Mouse (Mus musculus): ENCODE measurements at regions not wholly inside any gene's neighbourhood (a gene's known extent, or its start where the extent isn't known, plus 50 kb on each side); places are given as distances from the start of the nearest gene placed in this dataset.
A peak's percentile ranks its signal among the peaks of the same experiment; 100 is the strongest.

- DNase-seq: no peak
Observed at GRCm38 (mm10) chr3:35365431-35365830, 388.5 kb upstream of the Atp11b start.

- no peak for DNase-seq
Observed at GRCm38 (mm10) chr3:35372276-35372675, 381.6 kb upstream of the Atp11b start.

GRCm38 (mm10) chr3:35387386-35387785, 366.5 kb upstream of the Atp11b start:
- DNase-seq: no peak

GRCm38 (mm10) chr3:35392657-35393056, 361.2 kb upstream of the Atp11b start:
- DNase-seq: no peak

- DNase-seq: no peak
Observed at GRCm38 (mm10) chr3:35400213-35400612, 353.7 kb upstream of the Atp11b start.

- no peak for DNase-seq
Observed at GRCm38 (mm10) chr3:35402666-35403065, 351.2 kb upstream of the Atp11b start.

- no peak for DNase-seq
Observed at GRCm38 (mm10) chr3:35403952-35404351, 350.0 kb upstream of the Atp11b start.

GRCm38 (mm10) chr3:35404492-35405390, 349.2 kb upstream of the Atp11b start:
- DNase-seq: no peak

GRCm38 (mm10) chr3:35405621-35406079, 348.3 kb upstream of the Atp11b start:
- DNase-seq: peak in 1 of 2 experiments; percentile 23

- DNase-seq: no peak
Observed at GRCm38 (mm10) chr3:35437687-35438086, 316.2 kb upstream of the Atp11b start.

GRCm38 (mm10) chr3:35462858-35463257, 291.0 kb upstream of the Atp11b start:
- no peak for DNase-seq

GRCm38 (mm10) chr3:35464212-35464911, 289.5 kb upstream of the Atp11b start:
- no peak for DNase-seq

GRCm38 (mm10) chr3:35465956-35466355, 287.9 kb upstream of the Atp11b start:
- DNase-seq: no peak

- no peak for DNase-seq
Observed at GRCm38 (mm10) chr3:35473351-35473750, 280.6 kb upstream of the Atp11b start.

- no peak for DNase-seq
Observed at GRCm38 (mm10) chr3:35474361-35474760, 279.5 kb upstream of the Atp11b start.

GRCm38 (mm10) chr3:35475326-35475725, 278.6 kb upstream of the Atp11b start:
- no peak for DNase-seq

- DNase-seq: no peak
Observed at GRCm38 (mm10) chr3:35480714-35481695, 272.9 kb upstream of the Atp11b start.

GRCm38 (mm10) chr3:35481841-35482240, 272.1 kb upstream of the Atp11b start:
- peak; percentile 9 to 17 for DNase-seq

- DNase-seq: peak; percentile 39 to 58
Observed at GRCm38 (mm10) chr3:35482296-35482695, 271.6 kb upstream of the Atp11b start.

GRCm38 (mm10) chr3:35482759-35483158, 271.1 kb upstream of the Atp11b start:
- DNase-seq: no peak

- no peak for DNase-seq
Observed at GRCm38 (mm10) chr3:35496027-35496824, 257.7 kb upstream of the Atp11b start.

Measured in layer of hippocampus, postnatal 36 days (tissue).